Mouse (Mus musculus) lung, postnatal 0 days (tissue): Measurements from ENCODE around the gene Dgcr8.

Source experiments
- CTCF ChIP-seq: IDR thresholded peaks from 2 replicates; pipeline ENCODE4 v1.5.1; 2016; ENCODE audit warnings: antibody characterized with exemption, mild to moderate bottlenecking
- EP300 ChIP-seq: IDR thresholded peaks from 2 replicates; pipeline ENCODE4 v1.6.1; 2016; ENCODE audit warnings: antibody characterized with exemption, mild to moderate bottlenecking, control low read depth

DNA sequence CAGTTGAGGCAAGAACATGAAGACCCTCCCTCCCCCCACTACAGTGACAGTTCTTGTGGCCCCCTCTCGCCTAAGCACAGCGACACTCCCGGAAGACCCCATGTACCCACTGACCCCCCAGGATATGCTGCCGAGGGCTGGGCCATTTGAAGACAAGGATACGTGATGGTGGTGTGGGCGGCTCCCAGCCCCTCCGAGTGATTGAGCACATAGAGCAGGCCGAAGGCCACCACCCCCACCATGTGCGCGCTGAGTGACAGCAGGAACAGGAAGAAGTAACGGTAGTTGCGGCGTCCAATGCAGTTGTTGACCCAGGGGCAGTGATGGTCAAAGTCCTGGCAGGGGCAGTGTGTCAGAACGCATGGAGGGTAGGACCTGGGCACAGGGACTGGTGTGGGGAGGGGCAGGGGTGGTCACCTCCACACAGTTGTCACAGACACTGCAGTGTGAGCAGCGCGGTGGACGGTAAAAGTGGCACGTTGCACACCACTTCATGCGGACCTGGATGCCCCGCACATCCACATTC lies 61.1 kb downstream of the Dgcr8 start:
- TF ChIP-seq CTCF (no peak), EP300 (no peak)
